Mouse (Mus musculus) brain, adult 2 months (tissue): ENCODE results near the gene Tmem132d.
"Not testable (repeated sequence)": the region's sequence is repeated elsewhere in the genome, so short reads cannot be mapped to it uniquely, and the experiment has no call there.

Experiments used
- DNase-seq: peaks from one replicate; pipeline ENCODE4 v3.0.0; 2011; ENCODE audit warnings: low read depth, low spot score

Tmem132d gene

GRCm38 (mm10) chr5:127942171-127942570, 490.7 kb downstream of the Tmem132d start:
- not testable (repeated sequence) for DNase-seq

GRCm38 (mm10) chr5:127937914-127938313, 495.0 kb downstream of the Tmem132d start:
- no peak for DNase-seq

- DNase-seq = no peak
Measured at GRCm38 (mm10) chr5:127929687-127930086, 503.2 kb downstream of the Tmem132d start.

- DNase-seq = no peak
Measured at GRCm38 (mm10) chr5:127926686-127927085, 506.2 kb downstream of the Tmem132d start.

GRCm38 (mm10) chr5:127924106-127924505, 508.8 kb downstream of the Tmem132d start:
- no peak for DNase-seq

GRCm38 (mm10) chr5:127919171-127919570, 513.7 kb downstream of the Tmem132d start:
- peak; percentile 32 for DNase-seq

- no peak for DNase-seq
Measured at GRCm38 (mm10) chr5:127918376-127918775, 514.5 kb downstream of the Tmem132d start.

- DNase-seq = no peak
Measured at GRCm38 (mm10) chr5:127914157-127914556, 518.7 kb downstream of the Tmem132d start.

GRCm38 (mm10) chr5:127911603-127912002, 521.3 kb downstream of the Tmem132d start:
- DNase-seq = no peak

- DNase-seq = peak; percentile 53
Measured at GRCm38 (mm10) chr5:127910356-127910755, 522.5 kb downstream of the Tmem132d start.

GRCm38 (mm10) chr5:127895176-127895575, 537.7 kb downstream of the Tmem132d start:
- no peak for DNase-seq

GRCm38 (mm10) chr5:127885566-127886505, 547.0 kb downstream of the Tmem132d start:
- DNase-seq = no peak

- no peak for DNase-seq
Measured at GRCm38 (mm10) chr5:127883021-127883420, 549.9 kb downstream of the Tmem132d start.

GRCm38 (mm10) chr5:127874461-127874860, 558.4 kb downstream of the Tmem132d start:
- DNase-seq = no peak

GRCm38 (mm10) chr5:127865157-127865556, 567.7 kb downstream of the Tmem132d start:
- peak; percentile 45 for DNase-seq

GRCm38 (mm10) chr5:127859719-127860118, 573.2 kb downstream of the Tmem132d start:
- peak; percentile 52 for DNase-seq

GRCm38 (mm10) chr5:127852305-127852704, 580.6 kb downstream of the Tmem132d start:
- DNase-seq = no peak

- peak; percentile 58 for DNase-seq
Measured at GRCm38 (mm10) chr5:127831791-127832190, 601.1 kb downstream of the Tmem132d start.

GRCm38 (mm10) chr5:127830831-127831230, 602.0 kb downstream of the Tmem132d start:
- DNase-seq = no peak

GRCm38 (mm10) chr5:127828756-127829155, 604.1 kb downstream of the Tmem132d start:
- DNase-seq = peak; percentile 54

- DNase-seq = peak; percentile 53
Measured at GRCm38 (mm10) chr5:127821960-127822359, 610.9 kb downstream of the Tmem132d start.

- DNase-seq = no peak
Measured at GRCm38 (mm10) chr5:127815292-127815691, 617.6 kb downstream of the Tmem132d start.

GRCm38 (mm10) chr5:127807419-127807818, 625.5 kb downstream of the Tmem132d start:
- DNase-seq = peak; percentile 38
